Mouse (Mus musculus): ENCODE measurements at regions not wholly inside any gene's neighbourhood (a gene's known extent, or its start where the extent isn't known, plus 50 kb on each side); places are given as distances from the start of the nearest gene placed in this dataset.

- no peak for TF ChIP-seq CTCF (IDR thresholded peaks at IDR 0.05; ENCODE audit: insufficient read depth, low read length)
- no peak for TF ChIP-seq POLR2A (IDR thresholded peaks at IDR 0.05; ENCODE audit: borderline replicate concordance, extremely low read depth, low read depth, low read length)
Measured at GRCm38 (mm10) chr10:68875641-68876040, 152.2 kb downstream of the Tmem26 start.
